Mouse (Mus musculus) c-Kit-positive CD71-positive TER-119-positive erythroid progenitor cells, embryonic 14.5 days (primary cell): Measurements from ENCODE around the gene Brip1.
"Not testable (repeated sequence)": the region's sequence is repeated elsewhere in the genome, so short reads cannot be mapped to it uniquely, and the experiment has no call there.

Experiments
- DNase-seq: peaks from one replicate; pipeline ENCODE4 v3.0.0-alpha.2; 2013; ENCODE audit warnings: low spot score

The Brip1 gene

DNA sequence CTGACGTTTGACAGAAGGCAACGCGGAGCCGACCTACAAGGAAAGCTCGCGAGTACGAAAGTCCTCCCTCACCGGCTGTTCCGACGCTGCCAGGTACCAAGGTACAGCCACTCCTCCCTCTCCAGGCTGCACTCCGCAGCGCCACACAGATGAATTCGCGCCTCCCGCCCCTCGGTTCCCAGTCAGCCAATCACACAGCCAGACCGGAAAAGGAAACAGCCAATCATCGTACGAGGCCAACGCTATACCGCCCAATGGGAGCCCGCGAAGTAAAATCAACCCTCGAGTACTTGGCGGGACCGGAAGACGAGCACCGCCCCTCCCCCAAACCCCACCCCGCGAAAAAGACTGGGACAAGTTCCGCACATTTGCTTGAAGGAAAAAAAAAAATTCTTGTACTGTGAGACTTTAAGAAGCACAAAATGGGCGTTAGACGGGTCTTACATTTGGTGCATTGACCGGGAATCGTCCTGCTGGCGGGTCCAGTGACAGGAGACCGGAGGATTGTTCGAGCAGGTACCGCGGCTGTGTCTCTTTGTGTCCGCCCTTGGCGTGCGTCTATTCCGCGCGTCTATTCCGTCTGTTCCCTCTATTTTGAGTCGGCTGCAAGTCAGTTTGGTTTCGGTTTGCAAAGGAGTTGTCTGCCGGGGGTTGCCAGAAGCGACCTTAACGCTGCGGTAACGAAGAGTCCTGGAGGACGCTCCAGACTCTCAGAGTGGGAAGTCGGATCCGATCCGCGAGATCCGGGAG, at the start of gene Brip1:
TSS of gene Brip1 (minus strand) at position 157 of the 750 bp plus-strand sequence.
- peak; percentile 99 for DNase-seq

DNA sequence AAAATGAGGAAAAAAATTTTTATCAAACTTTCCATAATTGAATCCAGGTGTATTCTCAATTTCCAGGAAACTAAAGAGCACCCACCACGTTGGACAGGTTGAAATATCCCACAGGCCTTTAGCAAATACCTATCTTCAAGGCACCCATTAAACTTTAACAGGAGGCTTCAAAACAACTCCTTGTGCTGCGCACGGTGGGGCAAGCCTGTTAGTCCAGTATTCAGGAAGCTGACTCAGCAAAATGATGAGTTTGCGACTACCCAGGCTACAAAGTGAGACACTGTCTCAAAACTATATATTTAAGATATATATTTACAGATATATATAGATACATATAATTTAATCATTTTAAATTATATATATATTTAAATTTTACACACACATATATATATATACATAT, 31.5 kb upstream of the Brip1 start:
- no peak for DNase-seq

DNA sequence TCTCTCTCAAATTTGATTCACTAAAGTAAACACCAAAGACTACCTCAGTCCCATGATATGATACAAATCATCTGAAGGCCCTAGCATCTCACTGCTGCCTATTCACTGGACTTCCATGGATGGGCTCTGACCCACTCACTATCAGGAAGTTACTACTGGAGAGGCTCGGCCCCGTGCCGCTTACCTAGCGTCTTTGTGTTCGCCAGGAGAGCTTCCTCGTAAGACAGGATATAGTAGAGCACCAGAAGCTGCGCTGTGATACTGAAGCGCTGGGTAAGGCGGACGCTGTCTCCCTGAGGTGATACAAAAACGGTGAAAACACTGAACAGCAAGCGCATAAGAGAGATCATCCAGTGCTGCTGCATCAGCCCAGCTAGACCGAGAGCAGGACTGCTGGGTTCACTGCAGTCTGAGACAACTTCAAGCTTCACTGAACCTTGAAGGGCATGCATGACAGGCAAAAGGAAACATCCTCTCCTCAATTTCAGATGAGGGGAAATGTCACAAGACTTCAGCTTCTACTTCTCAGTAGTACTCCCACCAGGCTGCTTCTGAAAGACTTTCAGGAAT, 30.9 kb upstream of the Brip1 start:
- DNase-seq: no peak

DNA sequence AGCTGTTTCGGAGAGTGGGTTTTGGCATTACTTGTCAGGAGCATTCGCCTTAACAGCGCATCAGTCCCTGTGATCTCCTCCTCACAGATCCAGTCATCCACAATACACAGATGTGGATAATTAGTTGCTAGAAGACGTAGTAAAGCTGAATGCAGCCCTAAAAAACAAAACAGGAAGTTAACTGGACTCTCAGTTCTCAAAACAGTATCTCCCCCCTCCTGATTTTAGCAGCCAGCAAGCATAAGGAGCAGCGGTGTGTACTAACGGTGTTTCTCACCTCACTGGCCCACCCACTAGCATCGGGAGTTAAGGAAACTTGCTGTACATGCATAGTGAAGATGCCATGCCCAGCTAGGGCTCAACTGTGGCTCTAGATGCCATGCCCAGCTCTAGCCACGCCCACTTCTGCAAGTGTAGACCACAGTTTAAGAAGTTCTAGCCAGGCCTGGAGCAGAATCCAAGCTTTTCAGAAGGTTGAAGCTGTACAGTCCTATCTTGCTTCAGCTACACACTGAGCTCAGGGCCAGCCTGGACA, 25.7 kb upstream of the Brip1 start:
- DNase-seq: no peak

DNA sequence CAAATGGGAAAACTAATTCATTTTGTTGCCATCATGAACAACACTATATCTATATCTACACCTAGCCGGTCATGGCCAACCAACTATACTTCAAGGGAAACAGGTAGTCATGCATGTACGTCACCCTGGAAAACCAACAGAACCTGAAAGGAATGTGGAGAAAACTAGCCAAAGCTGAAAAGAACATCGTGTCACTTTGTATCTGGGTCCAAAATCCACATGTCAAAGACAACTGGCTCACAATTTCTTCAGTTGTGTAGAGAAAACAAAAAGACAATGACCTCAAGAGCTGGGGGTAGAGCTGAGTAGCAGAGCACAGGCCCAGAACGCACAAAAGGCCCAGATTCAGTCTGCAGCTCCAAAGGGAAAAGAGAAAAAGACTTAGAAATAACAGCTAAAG, 24.8 kb upstream of the Brip1 start:
- DNase-seq: no peak

DNA sequence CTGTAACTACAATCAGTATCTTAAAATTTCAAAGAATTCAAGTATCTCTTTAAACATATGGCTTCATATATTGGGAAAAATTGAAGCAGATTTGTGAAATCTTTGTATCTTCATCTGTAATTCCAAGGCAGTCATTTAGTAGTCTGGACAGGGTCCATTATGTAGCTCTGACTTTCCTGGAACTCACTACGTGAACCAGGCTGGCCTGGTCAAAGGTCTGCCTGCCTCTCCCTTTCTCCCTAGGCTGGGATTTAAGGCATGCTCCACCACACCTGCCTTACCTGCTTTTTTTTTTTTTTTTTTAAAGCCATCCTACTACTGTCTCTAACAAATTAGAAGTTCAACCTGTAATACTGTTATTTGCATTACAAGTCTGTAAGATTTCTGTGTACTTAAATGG, 10.8 kb upstream of the Brip1 start:
- no peak for DNase-seq

DNA sequence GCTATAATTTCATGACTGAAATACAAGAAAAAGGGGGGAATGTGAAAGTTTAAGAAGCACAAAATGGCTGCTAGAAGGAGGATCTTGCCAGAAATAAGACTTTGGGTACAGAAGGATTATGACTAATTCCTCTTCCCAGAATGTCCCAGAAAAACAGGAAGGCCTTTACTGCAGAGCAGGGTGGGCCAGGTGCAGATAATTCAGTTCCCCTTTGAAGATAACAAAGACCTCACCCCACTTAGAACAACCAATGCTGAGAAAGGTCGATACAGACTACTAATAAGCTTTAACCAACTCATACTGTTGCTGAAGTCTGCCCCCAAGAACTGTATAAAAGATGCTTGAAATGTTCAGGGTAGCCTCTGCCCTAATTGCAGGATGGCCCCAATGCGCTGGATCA, 8.1 kb upstream of the Brip1 start:
- no peak for DNase-seq

DNA sequence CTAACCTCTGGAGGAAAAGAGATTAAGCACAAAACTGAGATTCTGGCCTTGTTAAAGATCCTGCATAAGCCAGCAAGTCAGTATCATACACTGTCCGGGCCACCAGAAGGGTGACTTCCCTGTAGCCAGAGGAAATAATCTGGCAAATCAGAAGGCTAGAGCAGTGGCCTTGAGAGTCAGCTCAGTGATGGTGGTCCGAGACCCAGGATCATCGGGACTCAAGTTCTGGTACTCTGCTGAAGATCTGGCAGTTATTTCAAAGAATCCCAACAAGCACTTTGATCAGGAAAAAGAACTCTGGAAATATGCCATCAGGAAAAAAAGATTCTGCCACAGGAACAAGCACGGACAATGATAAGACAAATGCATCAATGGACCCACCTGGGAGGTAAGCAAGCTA, 4.9 kb upstream of the Brip1 start:
- DNase-seq: no peak

DNA sequence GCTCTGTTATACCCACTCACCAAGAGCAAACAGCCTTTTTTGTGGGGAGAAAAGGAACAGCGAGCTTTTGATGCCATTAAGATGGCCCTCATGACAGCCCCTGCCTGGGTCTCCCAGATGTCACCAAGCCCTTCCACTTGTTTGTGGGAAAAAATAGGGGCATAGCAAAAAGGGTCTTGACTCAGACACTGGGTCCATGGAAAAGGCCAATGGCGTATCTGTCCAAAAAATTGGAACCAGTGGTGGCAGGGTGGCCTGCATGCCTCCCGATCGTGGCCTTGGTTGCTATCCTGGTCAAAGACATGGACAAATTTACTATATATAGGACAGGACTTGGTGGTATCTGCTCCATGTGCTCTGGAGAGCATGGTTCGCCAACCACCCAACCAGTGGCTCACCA, 4.0 kb upstream of the Brip1 start:
- no peak for DNase-seq

DNA sequence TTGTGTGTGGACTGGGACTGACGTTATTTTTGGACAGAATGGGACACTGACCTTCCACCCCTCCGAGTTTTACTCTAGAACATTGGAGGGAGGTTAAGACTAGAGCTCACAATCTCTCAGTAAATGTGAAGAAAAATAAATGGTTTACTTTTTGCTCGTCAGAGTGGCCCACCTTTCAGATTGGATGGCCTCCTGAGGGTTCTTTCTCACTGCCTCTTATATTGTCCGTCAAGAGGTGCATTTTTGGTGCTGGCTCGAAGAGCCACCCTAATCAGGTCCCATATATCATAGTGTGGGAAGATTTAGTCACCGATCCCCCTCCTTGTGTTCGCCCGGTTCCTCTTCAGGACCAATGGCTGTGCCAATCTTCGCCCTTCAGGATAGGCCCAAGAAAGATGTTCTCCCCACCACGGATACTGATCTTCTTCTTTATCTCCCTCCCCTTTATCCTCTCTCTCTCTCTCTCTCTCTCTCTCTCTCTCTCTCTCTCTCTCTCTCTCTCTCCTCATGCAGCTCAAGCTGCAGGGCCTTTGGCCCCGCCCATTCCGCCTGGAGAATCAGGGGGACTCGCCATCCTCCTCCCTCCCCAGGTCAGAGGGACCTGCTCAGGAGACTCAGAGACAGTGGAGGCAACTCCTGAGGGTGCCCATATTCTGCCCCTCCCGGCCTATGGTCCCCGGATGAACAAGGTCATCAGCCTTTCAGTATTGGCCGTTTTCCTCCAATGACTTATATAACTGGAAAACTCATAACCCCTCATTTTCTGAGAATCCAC, 1.1 kb upstream of the Brip1 start:
- DNase-seq: peak; percentile 35

DNA sequence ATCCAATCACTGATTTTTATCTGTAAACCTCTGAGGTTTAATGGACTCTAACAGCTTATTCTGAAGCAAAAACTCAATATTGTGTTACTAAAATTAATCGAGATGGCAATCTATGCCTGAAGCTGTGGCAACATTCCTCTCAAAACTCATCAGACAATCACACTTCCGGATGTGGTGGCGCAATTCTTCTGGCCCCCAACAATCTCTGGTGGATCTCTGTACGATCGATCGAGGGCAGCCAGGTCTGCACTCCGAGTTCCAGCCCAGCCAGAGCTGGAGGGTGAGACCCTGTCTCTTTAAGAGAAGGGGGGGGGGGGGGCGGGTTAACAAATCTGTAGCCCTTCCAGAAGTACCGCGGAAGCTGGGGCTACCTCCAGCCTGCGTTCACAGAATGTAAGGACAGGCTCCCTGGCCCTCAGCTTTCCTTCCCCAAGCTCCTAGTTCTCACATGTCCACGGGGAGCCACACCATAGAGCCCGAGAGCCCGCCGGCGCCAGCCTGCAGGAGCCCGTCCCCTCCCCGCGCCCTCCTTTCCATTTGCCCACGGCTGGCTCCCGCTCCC, 452 bp downstream of the Brip1 start:
- DNase-seq: peak; percentile 21

DNA sequence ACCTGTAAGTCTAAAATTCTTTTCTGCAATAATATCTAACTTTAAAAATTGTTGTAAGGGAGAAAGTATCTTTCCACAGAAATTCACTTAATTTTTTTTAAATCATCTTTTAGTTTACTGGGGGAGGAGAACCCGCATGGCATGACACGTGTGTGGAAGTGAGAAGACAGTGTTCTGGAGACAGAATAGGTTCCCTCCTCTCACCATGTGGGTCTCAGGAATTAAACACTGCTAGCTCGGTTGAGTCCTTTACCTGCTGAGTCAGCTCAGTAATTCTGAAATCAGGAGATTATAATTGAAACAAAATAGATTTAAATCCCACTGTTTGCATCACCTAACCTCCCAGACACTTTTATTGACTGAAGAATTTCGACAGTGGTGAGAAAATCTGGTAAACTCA, 1.3 kb downstream of the Brip1 start:
- no peak for DNase-seq

DNA sequence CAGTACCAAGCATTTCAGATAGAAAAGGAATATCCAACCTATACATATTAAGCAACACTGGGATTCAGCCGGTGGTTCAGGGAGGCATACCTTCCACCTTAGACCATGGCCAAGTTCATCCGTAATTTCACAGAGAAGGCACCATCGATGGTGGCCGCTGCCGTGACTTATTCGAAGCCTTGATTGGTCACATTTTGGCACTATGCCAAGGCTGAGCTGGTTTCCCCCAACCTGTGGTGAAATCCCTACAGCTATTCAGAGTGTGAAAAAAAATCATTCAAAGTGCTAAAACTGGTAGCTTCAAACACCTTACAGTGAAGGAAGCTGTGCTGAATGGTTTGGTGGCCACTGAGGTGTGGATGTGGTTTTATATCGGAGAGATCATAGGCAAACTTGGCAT, 15.8 kb downstream of the Brip1 start:
- DNase-seq: not testable (repeated sequence)

DNA sequence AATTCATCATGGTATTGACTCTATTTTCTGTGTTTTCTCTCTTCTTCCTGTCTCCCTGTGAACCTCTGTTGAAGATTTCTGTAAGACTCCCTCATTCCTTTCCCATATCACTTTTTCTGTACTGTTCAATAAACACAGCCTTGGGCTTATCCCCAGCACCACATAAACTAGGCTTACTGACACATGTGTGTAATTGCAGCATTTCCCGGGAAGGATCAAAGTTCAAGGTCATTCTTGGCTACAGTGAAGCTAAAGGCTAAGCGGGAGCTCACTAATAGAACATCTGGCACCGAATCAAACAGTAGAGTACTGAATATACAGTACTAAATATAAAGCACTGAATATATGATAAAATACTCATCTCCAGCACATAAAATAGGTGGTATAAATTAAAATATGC, 25.2 kb downstream of the Brip1 start:
- no peak for DNase-seq

DNA sequence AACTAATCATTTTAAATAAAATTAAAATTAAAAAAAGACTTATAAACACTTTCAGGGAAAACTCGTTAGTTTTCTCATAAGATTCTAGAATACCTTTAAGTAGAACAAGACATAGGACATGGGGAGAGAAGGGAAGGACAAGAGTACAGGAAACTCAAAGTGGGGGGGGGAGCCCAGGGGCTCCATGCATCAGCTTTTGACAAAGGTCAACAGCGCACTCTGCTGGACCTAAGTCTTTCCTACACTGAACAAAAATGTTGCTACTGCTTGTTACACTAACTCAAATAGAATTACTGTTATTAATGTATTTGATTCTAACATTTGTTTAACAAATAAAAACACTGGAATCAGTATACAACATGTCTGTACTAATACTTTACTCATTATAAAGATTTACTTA, 26.8 kb downstream of the Brip1 start:
- peak; percentile 45 for DNase-seq

DNA sequence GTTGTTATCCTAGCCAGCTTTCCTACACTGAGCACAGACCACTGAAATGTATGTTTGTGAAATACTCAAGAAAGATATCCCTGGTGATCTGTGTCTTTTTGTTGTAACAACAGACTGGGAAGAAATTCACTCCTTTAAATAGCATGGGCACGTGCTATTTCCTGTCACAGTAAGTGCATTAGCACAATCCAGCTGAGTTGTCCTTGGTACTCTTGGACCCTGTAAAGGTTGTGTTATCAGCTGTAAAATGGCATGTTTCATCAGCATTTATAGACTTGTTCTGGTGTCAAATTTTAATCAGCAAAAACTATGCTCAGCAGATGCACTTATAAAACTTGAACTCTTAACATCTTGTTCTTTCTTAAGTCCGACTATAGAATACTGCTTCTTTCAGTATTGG, 30.2 kb downstream of the Brip1 start:
- no peak for DNase-seq

DNA sequence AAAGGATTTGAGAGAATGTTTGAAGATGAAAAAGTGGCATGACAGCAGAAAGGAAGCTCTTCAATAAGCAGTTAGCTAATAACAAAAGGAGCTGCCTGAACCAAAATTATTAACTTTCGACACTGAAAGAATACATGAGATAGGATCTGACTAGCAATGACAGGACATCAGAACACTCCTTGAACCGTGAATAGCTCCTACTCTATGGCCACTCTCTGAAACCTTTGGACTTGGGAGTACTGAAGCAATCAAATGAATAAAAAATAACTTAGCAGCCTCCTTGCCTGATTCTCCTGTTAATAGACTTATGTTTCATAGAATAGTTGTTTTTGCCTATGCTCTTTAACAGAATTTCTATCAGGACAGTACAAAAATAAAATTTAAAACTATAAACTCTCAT, 40.7 kb downstream of the Brip1 start:
- DNase-seq: no peak

DNA sequence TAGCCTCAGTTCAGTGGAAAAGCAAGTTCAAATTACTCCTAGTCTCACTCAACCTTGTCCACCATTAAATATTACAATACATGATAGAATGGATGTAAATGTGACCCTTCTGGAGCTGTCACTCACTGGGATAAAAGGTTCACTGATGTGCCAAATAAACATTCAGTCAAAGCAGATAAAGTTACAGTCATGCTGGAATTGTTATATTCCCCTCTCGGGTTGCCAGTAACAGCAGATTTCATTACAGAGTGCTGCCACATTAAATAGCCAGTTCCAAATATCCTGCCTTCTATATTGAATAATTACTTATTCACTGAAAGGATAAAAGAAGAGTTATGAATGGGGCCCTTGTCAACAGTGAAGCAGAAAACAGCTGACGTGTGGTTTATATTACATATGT, 42.0 kb downstream of the Brip1 start:
- no peak for DNase-seq

DNA sequence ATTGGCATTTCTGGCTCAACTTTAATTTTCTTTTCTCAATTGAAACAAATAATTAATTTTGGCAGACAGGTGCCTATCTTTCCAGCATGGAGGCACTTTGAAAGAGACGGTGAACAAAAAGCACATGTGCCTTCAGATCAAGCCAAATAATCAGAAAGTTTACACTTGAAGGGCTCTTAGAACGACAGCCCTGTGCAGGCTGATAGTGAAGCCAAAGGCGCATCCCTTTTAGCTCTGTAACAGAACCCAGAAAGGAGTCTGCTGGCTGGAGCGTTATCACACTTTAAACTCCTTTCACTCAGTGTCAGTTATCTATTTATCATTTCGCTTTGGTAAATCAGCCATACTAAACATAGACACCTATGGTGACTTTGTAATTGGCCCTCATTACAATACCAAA, 45.4 kb downstream of the Brip1 start:
- DNase-seq: peak; percentile 59

DNA sequence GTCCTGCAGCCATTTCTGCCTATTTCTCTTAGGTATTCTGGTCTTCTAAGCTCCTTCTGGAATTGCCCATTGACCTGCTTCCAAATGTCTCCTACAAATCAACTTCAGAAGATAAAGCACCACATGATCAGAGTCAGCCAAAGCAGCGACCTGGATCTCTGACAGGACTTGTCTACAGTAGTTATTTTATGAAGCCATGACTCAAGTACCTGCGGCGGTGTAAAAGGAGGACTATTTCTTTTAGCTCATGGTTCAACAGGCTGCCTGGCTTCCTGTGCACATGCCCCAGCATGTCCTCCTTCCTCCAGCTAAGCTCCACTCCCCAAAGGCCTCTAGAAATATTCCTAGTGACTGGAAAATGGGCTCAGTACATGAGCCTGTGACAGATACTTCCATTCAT, 69.7 kb downstream of the Brip1 start:
- DNase-seq: no peak

DNA sequence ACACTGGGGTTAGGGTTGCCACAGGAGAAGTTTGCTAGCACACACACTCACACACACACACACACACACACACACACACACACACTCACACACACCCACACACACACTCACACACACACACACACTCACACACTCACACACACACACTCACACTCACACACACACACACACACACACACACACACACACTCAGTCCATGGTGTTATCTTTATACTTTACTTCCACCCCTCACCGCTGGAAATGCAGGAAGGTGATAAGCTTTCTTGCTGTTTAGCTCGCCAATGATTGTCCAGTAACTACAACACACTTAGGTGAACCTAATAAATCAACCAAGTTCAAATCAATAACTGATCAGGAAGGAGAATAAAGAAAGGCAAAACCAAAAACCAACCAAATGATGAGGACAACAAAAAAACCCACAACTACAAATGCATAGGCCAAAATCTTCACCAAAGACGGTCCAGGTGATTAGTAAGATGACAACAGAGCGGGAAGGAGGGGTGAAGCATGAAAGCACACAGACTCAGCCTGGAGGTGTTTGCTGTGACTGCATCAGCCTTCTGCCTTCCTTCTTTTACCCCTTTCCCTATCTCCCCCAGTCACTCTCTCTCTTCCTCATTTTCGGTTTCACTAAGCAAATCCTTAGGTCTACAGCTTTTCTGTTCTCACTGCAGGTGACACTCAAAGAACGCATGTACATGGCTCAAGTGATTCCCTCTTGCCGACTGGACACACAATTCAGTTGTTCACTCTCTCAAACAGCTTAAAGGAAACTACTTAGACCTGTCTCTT, 83.7 kb downstream of the Brip1 start:
- DNase-seq: peak; percentile 24

DNA sequence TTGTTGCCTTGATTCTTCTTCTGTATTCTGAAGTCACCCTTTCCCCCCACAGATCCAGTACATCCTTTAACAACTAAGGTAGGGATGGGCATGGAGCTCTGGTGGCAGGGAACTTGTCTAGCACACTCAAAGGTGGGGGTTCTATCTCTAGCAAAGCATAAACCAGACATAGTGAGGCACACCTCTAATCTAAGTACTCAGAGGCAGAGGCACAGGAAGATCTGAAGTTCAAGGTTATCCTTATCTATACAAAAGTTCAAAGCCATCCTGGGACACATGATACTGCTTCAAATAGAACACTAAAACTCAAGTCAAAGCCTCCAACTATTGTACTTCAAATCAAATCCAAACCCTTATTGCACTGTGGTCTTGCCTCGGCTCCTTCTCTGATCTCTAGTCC, 85.0 kb downstream of the Brip1 start:
- DNase-seq: no peak
